Mouse (Mus musculus) adrenal gland, postnatal 10 days (tissue): ENCODE measurements around the gene Tnrc18. TPM values are rescaled to one million over a fixed set of nuclear protein-coding genes. Genes with fewer than 3 reads are reported as not detected.

Source experiments
- DNase-seq: peaks from one replicate; pipeline ENCODE4 v3.0.0; 2021; ENCODE audit warnings: mixed read lengths
- total RNA-seq, 2 experiments: library from RNA; stranded (reverse); gene quantifications; 2 replicates each; pipeline ENCODE4 v1.2.3; 2021

Gene Tnrc18
- total RNA-seq, 2 experiments from 2014 or later: 77.5 to 98.6 TPM

- no peak for DNase-seq
Observed at GRCm38 (mm10) chr5:142811870-142812443, 5.5 kb downstream of the Tnrc18 start.

DNA sequence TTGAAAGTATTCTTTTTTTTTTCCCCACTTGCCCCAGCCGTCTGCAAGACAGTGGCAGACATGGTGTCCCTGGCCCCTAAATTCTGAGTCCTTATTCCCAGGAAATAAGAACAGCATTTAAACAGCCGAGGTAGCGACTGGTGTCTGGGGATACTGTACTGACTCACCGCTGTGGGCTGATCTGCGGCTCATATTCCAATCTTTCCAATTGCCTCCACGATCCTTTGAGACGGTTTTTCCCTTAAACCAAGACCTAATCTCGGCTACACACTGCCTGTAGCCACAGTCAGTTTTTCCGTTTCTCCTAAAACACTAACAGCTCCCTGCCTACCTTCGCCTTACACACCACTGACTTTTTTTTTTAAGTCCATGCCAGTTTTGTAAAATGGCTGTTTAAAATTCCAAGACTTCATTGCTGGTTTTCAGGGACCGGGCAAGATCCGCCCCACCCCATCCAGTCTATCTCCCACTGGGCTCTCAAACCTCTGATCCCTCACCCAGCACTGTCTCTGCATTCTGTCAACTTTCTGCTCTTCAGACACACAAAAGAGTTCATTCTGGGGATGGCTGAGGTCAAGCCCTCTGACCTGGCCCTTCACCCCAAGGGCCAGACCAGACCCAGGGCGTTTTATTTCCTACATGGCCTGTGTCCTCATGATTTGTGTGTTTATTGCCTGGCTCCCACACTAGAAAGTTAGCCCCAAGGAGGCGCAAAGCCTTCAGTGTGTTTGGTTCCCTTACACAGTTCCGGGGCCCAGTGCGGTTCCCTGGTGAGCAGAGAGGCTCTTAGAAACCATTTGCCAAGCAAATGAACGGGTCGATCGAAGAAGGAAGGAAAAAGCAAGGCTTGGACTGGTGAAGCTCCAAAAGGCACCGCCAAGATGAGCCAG, 6.5 kb downstream of the Tnrc18 start:
- DNase-seq: no peak

GRCm38 (mm10) chr5:142807661-142808060, 9.8 kb downstream of the Tnrc18 start:
- DNase-seq: no peak

GRCm38 (mm10) chr5:142803746-142804145, 13.7 kb downstream of the Tnrc18 start:
- DNase-seq: no peak

DNA sequence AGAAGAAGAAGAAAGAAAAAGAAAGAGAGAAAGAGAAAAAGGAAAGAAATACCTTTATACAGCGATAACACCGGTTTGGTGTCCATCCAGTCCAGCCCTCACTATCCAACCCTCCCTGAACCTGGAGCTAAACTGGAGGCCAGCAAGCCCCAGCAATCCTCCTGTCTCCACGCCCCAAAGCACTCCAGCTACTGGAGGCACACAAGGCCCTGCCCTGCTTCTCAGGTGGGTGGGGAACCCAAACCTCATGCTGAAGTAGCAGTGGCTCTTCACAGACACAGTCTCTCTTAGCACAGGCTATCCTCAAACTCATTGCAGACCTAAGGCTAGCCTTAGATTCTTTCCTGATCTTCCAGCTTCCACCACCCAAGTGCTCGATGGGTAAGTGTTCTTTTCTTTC, 14.6 kb downstream of the Tnrc18 start:
- DNase-seq: no peak

DNA sequence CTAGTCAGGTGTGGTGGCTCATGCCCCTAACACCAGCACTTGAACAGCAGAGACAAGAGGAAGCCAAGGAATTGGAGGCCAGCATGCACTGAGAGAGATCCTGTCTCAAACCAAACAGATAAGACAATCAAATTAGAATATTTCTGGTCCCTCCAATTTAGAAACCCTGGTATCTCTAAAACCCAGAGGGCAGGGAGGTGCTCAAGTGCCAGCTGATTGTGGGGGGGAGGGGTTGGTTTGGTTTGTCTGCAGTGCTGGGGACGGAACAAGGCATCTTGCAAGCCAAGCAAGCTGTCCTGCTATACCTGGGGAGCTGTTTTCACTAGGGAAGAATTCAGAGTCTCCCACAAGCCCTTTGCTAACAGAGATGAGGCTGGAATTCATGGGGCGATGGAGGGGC, 15.5 kb downstream of the Tnrc18 start:
- DNase-seq: no peak

- DNase-seq: no peak
Observed at GRCm38 (mm10) chr5:142800656-142801055, 16.8 kb downstream of the Tnrc18 start.

DNA sequence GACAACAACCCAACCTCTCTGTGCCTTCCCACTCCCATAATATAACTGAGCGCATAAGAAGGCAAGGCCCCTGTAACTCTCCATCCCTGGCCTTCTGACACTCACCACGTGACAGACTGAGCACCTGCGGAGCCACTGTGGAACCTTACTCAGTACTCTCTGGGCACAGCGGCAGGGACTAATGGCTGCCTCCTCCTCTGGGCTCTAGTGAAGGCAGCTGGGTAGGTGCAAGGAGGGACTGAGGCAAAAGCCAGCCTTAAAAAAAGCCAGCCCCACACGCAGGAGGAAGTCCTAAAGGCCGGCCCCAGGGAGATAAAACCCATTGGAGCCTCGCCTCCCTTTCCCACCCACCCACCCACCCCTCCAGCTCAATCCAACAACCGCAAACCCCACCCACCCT, 17.3 kb downstream of the Tnrc18 start:
- DNase-seq: no peak

DNA sequence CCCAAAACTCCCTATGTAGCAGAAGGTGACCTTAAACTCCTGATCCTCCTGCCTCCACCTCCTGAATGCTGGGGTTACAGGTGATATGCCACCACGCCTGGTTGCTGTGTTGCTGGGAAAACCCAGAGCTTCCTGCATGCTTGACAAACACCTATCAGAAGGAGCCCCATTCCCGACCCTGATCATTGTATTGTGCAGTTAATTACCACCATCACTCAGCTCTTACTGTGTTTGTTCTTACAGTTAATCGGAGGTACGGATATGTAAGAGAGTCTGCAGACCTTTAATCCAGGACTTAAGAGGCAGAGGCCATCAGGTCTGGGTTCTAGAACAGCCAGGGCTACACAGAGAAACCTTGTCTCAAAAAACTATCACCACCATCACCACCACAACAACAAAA, 18.2 kb downstream of the Tnrc18 start:
- DNase-seq: no peak

DNA sequence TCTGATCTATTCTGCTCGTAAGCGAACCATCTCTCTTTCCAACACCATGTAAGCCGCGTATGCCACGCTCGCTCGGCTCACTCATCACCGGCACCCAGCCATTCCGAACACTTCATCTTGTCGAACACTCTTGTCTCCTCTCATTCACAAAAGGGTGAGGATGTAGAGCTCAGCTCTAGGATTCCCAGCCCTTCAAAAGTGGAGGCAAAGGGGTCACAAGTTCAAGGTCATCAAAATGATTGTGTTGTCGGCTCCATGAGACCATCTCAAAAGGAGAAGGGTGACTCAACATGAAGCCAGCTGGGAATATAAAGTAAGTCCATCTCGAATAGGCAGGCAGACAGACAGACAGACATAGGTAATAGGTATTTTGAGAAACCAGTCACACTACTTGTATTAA, 19.3 kb downstream of the Tnrc18 start:
- DNase-seq: no peak

DNA sequence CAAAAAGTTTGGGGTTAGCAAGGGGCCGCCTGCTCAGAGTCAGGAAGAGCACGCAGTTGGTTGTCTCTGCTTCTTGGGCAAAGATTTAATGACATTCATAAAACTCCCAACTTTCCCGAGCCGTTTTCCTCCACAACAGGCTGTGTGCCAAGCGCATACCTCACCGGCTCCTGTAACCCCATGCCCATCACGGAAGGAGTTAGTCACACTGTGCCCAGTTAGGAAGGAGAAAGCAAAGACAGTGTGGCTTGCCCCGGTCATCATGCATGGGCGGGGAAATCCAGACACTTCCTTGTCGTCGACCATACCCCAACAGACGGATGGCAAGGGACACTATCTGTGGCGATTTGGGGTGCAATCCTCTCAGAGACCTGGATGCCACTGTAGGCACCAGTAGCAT, 19.8 kb downstream of the Tnrc18 start:
- DNase-seq: peak; percentile 72

- DNase-seq: no peak
Observed at GRCm38 (mm10) chr5:142796921-142797320, 20.5 kb downstream of the Tnrc18 start.

GRCm38 (mm10) chr5:142794582-142794981, 22.9 kb downstream of the Tnrc18 start:
- no peak for DNase-seq

- no peak for DNase-seq
Observed at GRCm38 (mm10) chr5:142794161-142794560, 23.3 kb downstream of the Tnrc18 start.

DNA sequence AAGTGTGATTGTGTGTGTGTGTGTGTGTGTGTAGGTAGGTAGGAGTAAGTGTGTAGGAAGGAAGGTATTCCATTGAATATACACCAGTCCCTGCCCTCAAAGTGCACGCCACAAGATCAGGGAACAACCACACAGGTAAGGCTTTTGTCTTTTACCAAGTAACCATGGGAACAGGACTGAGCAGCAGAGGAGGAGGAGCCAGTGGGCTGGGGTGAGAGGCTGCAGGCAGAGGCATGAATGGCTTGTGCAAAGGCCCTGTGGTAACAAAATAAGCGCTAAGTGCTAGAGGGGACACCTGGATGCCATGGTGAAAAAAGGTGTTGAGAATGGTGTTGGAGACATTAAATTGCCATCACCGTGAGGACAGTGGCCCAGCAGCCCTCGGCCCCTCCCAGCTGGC, 24.9 kb downstream of the Tnrc18 start:
- no peak for DNase-seq

DNA sequence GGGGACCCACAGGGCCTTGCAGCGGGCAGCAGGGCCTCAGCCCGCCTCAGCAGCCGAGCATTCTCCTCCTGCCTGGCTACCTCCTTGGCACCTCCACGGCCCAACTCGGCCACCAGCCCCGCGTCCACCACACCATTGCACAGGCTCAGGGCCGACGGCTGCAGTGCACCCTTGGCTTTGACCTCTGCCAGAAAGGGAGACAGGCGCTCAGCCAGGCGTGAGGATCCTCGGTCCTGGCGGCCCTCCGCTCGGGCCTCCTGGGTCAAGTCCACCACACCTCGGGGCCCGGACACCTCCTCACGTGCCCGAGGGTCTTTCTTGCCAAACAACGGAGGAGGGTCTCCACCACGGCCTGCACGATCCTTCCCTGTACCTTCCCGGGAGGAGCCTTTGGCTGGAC, 29.2 kb downstream of the Tnrc18 start:
- no peak for DNase-seq

DNA sequence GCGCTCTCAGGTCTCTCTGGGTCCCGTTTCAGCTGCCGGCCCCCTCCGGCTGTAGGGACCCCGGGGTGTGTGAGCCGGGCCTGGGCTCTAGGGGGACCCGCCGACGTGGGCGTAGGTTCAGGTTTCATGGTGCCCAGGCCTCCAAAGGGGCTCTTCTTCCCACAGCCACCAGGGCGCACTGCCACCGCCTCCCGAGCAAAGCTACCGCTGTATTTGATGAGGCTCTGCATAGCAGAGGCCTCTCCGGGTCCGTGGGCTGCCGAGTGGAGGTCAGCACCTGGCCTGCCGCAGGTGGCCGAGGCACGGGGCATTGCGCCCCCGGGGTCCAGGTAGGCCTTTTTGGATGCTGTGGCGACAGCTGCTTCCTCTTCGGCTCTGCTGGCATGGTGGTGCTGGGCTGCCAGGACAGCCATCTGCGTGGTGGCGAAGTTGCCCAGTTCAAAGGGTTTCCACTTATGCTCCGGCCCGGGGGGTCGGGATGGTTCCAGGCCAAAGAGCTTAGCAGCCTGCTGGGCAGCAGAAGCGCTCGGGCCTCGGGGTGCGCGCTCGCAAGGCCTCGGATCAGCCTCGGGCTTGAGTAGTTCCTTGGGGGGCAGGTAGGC, 30.1 kb downstream of the Tnrc18 start:
- DNase-seq: no peak

- no peak for DNase-seq
Observed at GRCm38 (mm10) chr5:142786709-142787108, 30.8 kb downstream of the Tnrc18 start.

DNA sequence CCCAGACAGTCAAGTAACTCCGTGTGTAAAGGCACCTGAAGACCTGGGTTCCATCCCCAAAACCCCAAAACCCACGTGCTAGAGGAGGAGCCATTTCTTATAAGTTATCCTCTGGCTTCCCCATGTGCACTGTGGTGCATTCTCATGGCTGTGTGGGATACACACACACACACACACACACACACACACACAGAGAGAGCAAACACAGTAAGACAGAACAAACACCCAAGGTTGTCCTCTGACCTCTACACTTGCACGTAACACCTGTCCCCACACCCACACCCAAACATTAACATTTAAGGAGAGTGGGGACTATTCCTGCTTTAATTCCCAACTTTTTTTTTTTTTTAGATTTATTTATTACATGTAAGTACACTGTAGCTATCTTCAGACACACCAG, 31.2 kb downstream of the Tnrc18 start:
- DNase-seq: no peak

DNA sequence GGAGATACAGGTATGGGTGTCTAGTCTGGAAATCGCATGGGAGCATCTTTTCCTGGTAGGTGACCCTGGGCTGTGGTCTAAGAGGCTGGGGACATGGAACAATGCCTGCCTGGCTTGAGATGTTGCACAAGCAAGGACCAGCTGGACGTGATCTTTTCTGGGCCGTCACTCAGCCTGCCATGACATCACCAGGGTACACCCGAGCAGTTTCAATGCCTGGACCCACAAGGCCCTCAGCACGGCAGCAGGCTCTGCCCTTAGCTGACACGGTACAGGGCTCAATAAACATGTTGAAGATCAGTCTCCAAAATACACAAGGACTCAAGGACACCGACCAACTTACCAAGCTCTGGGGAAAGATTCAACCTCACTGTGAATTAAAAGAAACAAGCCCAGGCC, 34.3 kb downstream of the Tnrc18 start:
- DNase-seq: peak; percentile 62

GRCm38 (mm10) chr5:142782459-142783141, 34.9 kb downstream of the Tnrc18 start:
- DNase-seq: no peak

GRCm38 (mm10) chr5:142780579-142780978, 36.9 kb downstream of the Tnrc18 start:
- DNase-seq: no peak

- DNase-seq: no peak
Observed at GRCm38 (mm10) chr5:142778871-142779270, 38.6 kb downstream of the Tnrc18 start.
